Mouse (Mus musculus): ENCODE data around the gene Glud1. TPM values are rescaled to one million over a fixed set of nuclear protein-coding genes. Genes with fewer than 3 reads are reported as not detected.

Gene Glud1
- total and polyA plus RNA-seq, 3 experiments, result 87.3 to 143 (median 116) TPM

DNA sequence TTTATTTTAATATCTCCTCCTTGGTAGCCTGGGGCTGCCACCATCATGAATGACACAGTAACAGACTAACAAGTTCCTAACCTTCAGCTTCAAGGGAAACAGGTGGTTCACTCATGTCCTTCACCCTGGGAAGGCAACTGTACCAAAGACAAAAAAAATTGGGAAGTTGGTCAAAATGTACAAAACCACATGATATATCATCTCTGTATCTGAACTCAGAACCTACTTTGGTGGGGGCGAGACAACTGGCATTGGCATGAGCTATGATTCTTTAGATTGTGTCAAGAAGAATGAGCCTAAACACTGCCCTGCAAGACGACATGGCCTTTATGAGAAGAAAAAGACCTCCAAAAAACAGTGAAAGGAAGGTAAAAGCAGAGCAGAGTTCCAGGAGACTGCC is 29.7 kb upstream of the Glud1 start:
- no peaks in the 10 kb centered on the region for H3K4me1 ChIP-seq (ENCODE audit: control insufficient read depth in 1 of 2, insufficient read depth in 2 of 2)
- no peaks in the 10 kb centered on the region for H3K9me3 ChIP-seq (replicated peaks; ENCODE audit: low read length)
- H3K36me3 ChIP-seq (replicated peaks in 1 of 2; ENCODE audit: control insufficient read depth in 1 of 2, insufficient read depth in 1 of 2, low read length in 1 of 2), result peaks cover 0 to 7% of the 10 kb centered on the region in 2 experiments
- dilution Hi-C loops (cut with MboI; ENCODE audit: extremely low pct_ligation_motif_present, extremely low pct_unique_long_range_greater_than_20kb, low sequenced_read_pairs) (no loop called here), in situ Hi-C loops (cut with MboI; ENCODE audit: low pct_ligation_motif_present, low pct_unique_long_range_greater_than_20kb, low sequenced_read_pairs) (no loop called here)
- H3K4me3 ChIP-seq (replicated peaks in 1 of 3; ENCODE audit: low read depth in 2 of 3, low read length in 2 of 3, poor library complexity in 1 of 3), result no peak overlapping the region
- no peaks in the 10 kb centered on the region for H3K27me3 ChIP-seq (replicated peaks)
- no peak overlapping the region for H3K4me2 ChIP-seq (ENCODE audit: insufficient read depth, low read depth, poor library complexity, severe bottlenecking)
- TF ChIP-seq ZC3H11A (IDR thresholded peaks at IDR 0.05; ENCODE audit: low read depth, low read length) (no peak), RCOR1 (conservative IDR thresholded peaks at IDR 0.05; ENCODE audit: low read depth, low read length) (no peak), JUND (conservative IDR thresholded peaks at IDR 0.05; ENCODE audit: low read depth, low read length) (no peak), SMC3 (IDR thresholded peaks at IDR 0.05; ENCODE audit: low read depth, low read length) (no peak)
- no peaks in the 10 kb centered on the region for H3K79me2 ChIP-seq (replicated peaks; ENCODE audit: control insufficient read depth, extremely low read depth, insufficient read depth, poor library complexity, severe bottlenecking)
- H3K27ac ChIP-seq (ENCODE audit: insufficient read depth, low read depth), result no peak overlapping the region
- no peak overlapping the region for H3K9ac ChIP-seq (ENCODE audit: insufficient read depth, low read depth)
- DNase-seq (ENCODE audit: extremely low read depth), result no peak

DNA sequence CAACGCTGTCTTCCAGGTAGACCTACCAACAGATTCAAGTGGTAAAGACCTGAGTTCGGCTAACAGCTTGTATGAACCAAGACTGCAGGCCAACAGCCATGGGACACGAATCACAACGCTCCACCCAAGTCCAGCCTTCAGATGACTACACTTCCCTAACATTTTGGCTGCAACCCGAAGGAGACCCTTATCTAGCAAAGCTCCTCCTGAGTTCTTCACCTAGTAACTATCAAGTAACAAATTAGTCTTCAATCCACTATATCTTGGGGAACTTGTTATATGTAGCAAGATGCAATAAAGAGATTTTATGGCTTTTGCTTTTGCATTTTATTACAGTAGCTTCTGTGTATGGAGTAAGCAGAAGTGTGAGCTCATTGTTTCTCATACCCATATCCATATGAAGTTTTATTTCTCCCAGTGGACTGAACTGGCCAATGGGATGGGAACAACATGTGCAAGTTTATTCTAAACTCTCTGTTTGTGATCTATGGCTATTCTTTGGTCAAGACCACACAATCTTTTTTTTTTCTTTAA is 28.7 kb upstream of the Glud1 start:
- Histone ChIP-seq H3K9ac (ENCODE audit: insufficient read depth, low read depth) (no peak overlapping the region), H3K4me3 (replicated peaks in 1 of 3; ENCODE audit: low read depth in 2 of 3, low read length in 2 of 3, poor library complexity in 1 of 3) (no peak overlapping the region), H3K9me3 (replicated peaks; ENCODE audit: low read length) (no peaks in the 10 kb centered on the region), H3K4me1 (ENCODE audit: control insufficient read depth in 1 of 2, insufficient read depth in 2 of 2) (no peaks in the 10 kb centered on the region), H3K4me2 (ENCODE audit: insufficient read depth, low read depth, poor library complexity, severe bottlenecking) (no peak overlapping the region), H3K27ac (ENCODE audit: insufficient read depth, low read depth) (no peak overlapping the region), H3K27me3 (replicated peaks) (no peaks in the 10 kb centered on the region), H3K79me2 (replicated peaks; ENCODE audit: control insufficient read depth, extremely low read depth, insufficient read depth, poor library complexity, severe bottlenecking) (no peaks in the 10 kb centered on the region), H3K36me3 (replicated peaks in 1 of 2; ENCODE audit: control insufficient read depth in 1 of 2, insufficient read depth in 1 of 2, low read length in 1 of 2) (peaks cover 0 to 6% of the 10 kb centered on the region in 2 experiments)
- in situ Hi-C loops (cut with MboI; ENCODE audit: low pct_ligation_motif_present, low pct_unique_long_range_greater_than_20kb, low sequenced_read_pairs), result no loop called here
- TF ChIP-seq MYC (IDR thresholded peaks at IDR 0.05; ENCODE audit: low read depth, low read length), result no peak
- no peak for TF ChIP-seq POLR2A (IDR thresholded peaks at IDR 0.05; ENCODE audit: low read depth, low read length)
- no peak for TF ChIP-seq MAZ (IDR thresholded peaks at IDR 0.05; ENCODE audit: low read depth, low read length)
- TF ChIP-seq JUND (conservative IDR thresholded peaks at IDR 0.05; ENCODE audit: low read depth, low read length), result no peak
- no peak for TF ChIP-seq CHD2 (IDR thresholded peaks at IDR 0.05; ENCODE audit: low read length)
- TF ChIP-seq GABPA (IDR thresholded peaks at IDR 0.05; ENCODE audit: insufficient replicate concordance, low read depth, low read length), result no peak
- dilution Hi-C loops (cut with MboI; ENCODE audit: extremely low pct_ligation_motif_present, extremely low pct_unique_long_range_greater_than_20kb, low sequenced_read_pairs), result no loop called here
- DNase-seq (ENCODE audit: extremely low read depth), result no peak

GRCm38 (mm10) chr14:34288396-34288795 is 22.1 kb upstream of the Glud1 start:
- H3K36me3 ChIP-seq (replicated peaks in 1 of 2; ENCODE audit: control insufficient read depth in 1 of 2, insufficient read depth in 1 of 2, low read length in 1 of 2), result peaks cover 0 to 5% of the 10 kb centered on the region in 2 experiments
- no peaks in the 10 kb centered on the region for H3K4me1 ChIP-seq (ENCODE audit: control insufficient read depth in 1 of 2, insufficient read depth in 2 of 2)
- H3K4me2 ChIP-seq (ENCODE audit: insufficient read depth, low read depth, poor library complexity, severe bottlenecking), result no peak overlapping the region
- no peaks in the 10 kb centered on the region for H3K9me3 ChIP-seq (replicated peaks; ENCODE audit: low read length)
- no peak overlapping the region for H3K4me3 ChIP-seq (replicated peaks in 1 of 3; ENCODE audit: low read depth in 2 of 3, low read length in 2 of 3, poor library complexity in 1 of 3)
- H3K27ac ChIP-seq (ENCODE audit: insufficient read depth, low read depth), result no peak overlapping the region
- no peak overlapping the region for H3K9ac ChIP-seq (ENCODE audit: insufficient read depth, low read depth)
- no peak for DNase-seq (ENCODE audit: extremely low read depth)
- H3K27me3 ChIP-seq (replicated peaks), result no peaks in the 10 kb centered on the region
- no peaks in the 10 kb centered on the region for H3K79me2 ChIP-seq (replicated peaks; ENCODE audit: control insufficient read depth, extremely low read depth, insufficient read depth, poor library complexity, severe bottlenecking)
- in situ Hi-C loops (cut with MboI; ENCODE audit: low pct_ligation_motif_present, low pct_unique_long_range_greater_than_20kb, low sequenced_read_pairs) (no loop called here), dilution Hi-C loops (cut with MboI; ENCODE audit: extremely low pct_ligation_motif_present, extremely low pct_unique_long_range_greater_than_20kb, low sequenced_read_pairs) (no loop called here)
- TF ChIP-seq CHD2 (IDR thresholded peaks at IDR 0.05; ENCODE audit: low read length), result no peak
- no peak for TF ChIP-seq MAZ (IDR thresholded peaks at IDR 0.05; ENCODE audit: low read depth, low read length)
- no peak for TF ChIP-seq TCF12 (IDR thresholded peaks at IDR 0.05; ENCODE audit: low read depth, low read length)
- no peak for TF ChIP-seq ETS1 (conservative IDR thresholded peaks at IDR 0.05; ENCODE audit: low read depth, low read length)
- no peak for TF ChIP-seq UBTF (IDR thresholded peaks at IDR 0.05; ENCODE audit: low read depth, low read length)
- TF ChIP-seq MEF2A (IDR thresholded peaks at IDR 0.05; ENCODE audit: borderline replicate concordance, low read depth, low read length), result no peak
- no peak for TF ChIP-seq ELF1 (IDR thresholded peaks at IDR 0.05; ENCODE audit: low read depth, low read length)
- no peak for TF ChIP-seq USF2 (conservative IDR thresholded peaks at IDR 0.05; ENCODE audit: low read depth, low read length)
- no peak for TF ChIP-seq MYC (IDR thresholded peaks at IDR 0.05; ENCODE audit: low read depth, low read length)
- TF ChIP-seq PAX5 (IDR thresholded peaks at IDR 0.05; ENCODE audit: low read length), result no peak
- no peak for TF ChIP-seq ZKSCAN1 (IDR thresholded peaks at IDR 0.05; ENCODE audit: borderline replicate concordance, low read depth, low read length)
- TF ChIP-seq NELFE (IDR thresholded peaks at IDR 0.05; ENCODE audit: low read depth, low read length), result no peak
- TF ChIP-seq MXI1 (IDR thresholded peaks at IDR 0.05; ENCODE audit: low read depth, low read length), result no peak
- no peak for TF ChIP-seq CHD1 (IDR thresholded peaks at IDR 0.05; ENCODE audit: low read depth, low read length)
